Mouse (Mus musculus) ES-Bruce4 (cell line): ENCODE results near the gene Pdzd9. TPM values are rescaled to one million over a fixed set of nuclear protein-coding genes. Genes with fewer than 3 reads are reported as not detected.

ENCODE experiments used
- H3K27ac ChIP-seq: 2 replicates; pipeline ENCODE4 v1.5.1; 2012; ENCODE audit warnings: low read length, inconsistent platforms; ENCODE audit not compliant: insufficient read depth
- H3K27me3 ChIP-seq: 2 replicates; pipeline ENCODE4 v1.6.1; 2012; ENCODE audit warnings: mild to moderate bottlenecking, low read length, inconsistent platforms; ENCODE audit not compliant: control insufficient read depth, poor library complexity, insufficient read depth, severe bottlenecking
- H3K36me3 ChIP-seq: 2 replicates; pipeline ENCODE4 v1.6.1; 2012; ENCODE audit warnings: inconsistent platforms, mild to moderate bottlenecking, low read length, moderate library complexity; ENCODE audit not compliant: control insufficient read depth, poor library complexity, insufficient read depth, severe bottlenecking
- H3K4me1 ChIP-seq: one replicate; pipeline ENCODE4 v1.8.1; 2011; ENCODE audit warnings: low read length; ENCODE audit not compliant: control insufficient read depth, insufficient read depth
- H3K4me3 ChIP-seq: 2 replicates; pipeline ENCODE4 v1.5.1; 2011; ENCODE audit warnings: low read depth, mild to moderate bottlenecking, low read length
- H3K9ac ChIP-seq: 2 replicates; pipeline ENCODE4 v1.6.1; 2012; ENCODE audit warnings: low read depth, mild to moderate bottlenecking, inconsistent platforms; ENCODE audit not compliant: poor library complexity, severe bottlenecking
- H3K9me3 ChIP-seq: replicated peaks from 2 replicates; pipeline ENCODE4 v1.6.1; 2012; ENCODE audit warnings: mild to moderate bottlenecking, low read length, inconsistent platforms; ENCODE audit not compliant: control insufficient read depth, poor library complexity, insufficient read depth, severe bottlenecking
- CTCF ChIP-seq: IDR thresholded peaks from one replicate; pipeline ENCODE4 v1.8.1; 2011; ENCODE audit warnings: low read depth, low read length
- EP300 ChIP-seq: IDR thresholded peaks from 2 replicates; pipeline ENCODE4 v1.6.1; 2011; ENCODE audit warnings: low read depth, low read length; ENCODE audit not compliant: insufficient read depth
- POLR2A ChIP-seq: IDR thresholded peaks from one replicate; pipeline ENCODE4 v1.8.1; 2011; ENCODE audit warnings: low read length; ENCODE audit not compliant: insufficient read depth
- polyA plus RNA-seq: library from polyadenylated mRNA; stranded (reverse); fragments of >200 nt; gene quantifications from 2 replicates; pipeline ENCODE4 v1.2.4, GENCODE M21; 2011; ENCODE audit warnings: low read depth; ENCODE audit not compliant: missing spikeins, insufficient read depth, insufficient read length

Pdzd9 gene
- polyA plus RNA-seq, 1 experiment: not detected

DNA sequence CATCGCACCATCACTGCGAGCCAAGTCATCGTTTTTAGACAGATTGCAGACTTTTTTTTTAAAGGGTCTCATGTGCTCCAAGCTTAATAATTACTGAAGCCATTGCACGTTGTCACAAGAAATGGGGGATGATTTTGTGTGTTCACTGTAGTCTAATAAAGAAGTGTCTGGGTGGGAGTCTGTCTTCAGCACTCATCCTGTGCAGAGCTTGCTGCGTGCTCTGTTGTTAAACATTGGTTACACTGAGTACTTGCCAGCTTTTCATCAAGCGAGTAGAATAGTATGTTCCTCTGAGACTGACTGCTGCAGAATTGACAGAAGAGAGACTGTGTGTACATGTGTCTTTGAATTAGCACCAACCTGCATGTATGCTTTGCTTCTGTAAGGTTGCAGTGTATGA is 15.1 kb upstream of the Pdzd9 start:
- TF ChIP-seq EP300 (no peak), POLR2A (no peak), CTCF (no peak)
- H3K27me3 ChIP-seq: no peaks in the 10 kb centered on the region

DNA sequence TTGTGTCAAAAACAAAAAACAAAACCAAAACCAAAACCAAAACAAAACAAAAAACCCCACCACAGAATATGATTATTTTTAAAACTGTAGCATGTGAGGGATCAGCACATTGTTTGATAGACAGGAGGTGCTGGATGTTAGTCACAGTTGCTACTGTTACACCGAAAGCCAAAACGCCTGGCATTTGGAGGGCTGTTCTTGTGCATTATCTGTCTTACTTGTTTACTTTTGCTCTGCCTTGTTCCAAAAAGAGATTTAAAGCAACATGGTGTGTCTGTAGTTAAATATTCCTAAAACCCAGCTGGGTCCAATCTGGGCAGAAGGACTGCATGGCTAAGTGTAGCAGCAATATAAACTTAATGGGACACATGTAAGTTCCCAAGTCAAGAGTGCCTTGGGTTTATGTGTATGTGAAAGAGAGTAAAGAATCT is 14.6 kb upstream of the Pdzd9 start:
- TF ChIP-seq CTCF: no peak
- TF ChIP-seq POLR2A: no peak
- TF ChIP-seq EP300: no peak
- H3K27ac ChIP-seq: no peak overlapping the region
- H3K9ac ChIP-seq: no peak overlapping the region
- no peaks in the 10 kb centered on the region for H3K27me3 ChIP-seq
- H3K4me3 ChIP-seq: no peak overlapping the region
- H3K4me1 ChIP-seq: no peaks in the 10 kb centered on the region
- no peaks in the 10 kb centered on the region for H3K9me3 ChIP-seq
- H3K36me3 ChIP-seq: no peaks in the 10 kb centered on the region; the same call in 1 of the 2 replicates

More for the DNA sequence above, 15.1 kb upstream of the Pdzd9 start:
- Histone ChIP-seq H3K4me3 (no peak overlapping the region), H3K27ac (no peak overlapping the region), H3K36me3 (no peaks in the 10 kb centered on the region; the same call in 1 of the 2 replicates), H3K9me3 (no peaks in the 10 kb centered on the region), H3K9ac (no peak overlapping the region), H3K4me1 (no peaks in the 10 kb centered on the region)

DNA sequence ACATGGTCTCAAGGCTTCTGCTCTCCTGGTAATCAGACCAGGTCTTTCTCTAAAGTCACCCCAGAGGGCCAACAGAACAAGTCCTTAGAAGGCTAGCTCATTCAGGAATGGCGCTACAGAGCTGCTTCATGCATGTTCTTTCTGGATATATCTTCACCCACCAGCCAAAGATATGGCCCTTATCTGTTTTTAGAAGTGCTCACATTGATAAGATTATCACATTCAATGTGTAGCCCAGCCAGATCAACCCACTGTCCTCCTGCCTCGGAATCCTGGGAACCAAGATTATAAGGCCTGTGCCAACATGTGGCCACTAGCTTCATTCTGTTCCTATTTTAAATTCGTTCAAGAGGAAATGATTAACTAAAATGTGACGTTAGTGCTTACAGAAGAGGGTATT is 11.9 kb upstream of the Pdzd9 start:
- TF ChIP-seq EP300 (no peak), POLR2A (no peak), CTCF (no peak)
- Histone ChIP-seq H3K9me3 (no peaks in the 10 kb centered on the region), H3K27me3 (no peaks in the 10 kb centered on the region), H3K4me3 (no peak overlapping the region), H3K27ac (no peak overlapping the region), H3K36me3 (no peaks in the 10 kb centered on the region), H3K9ac (no peak overlapping the region), H3K4me1 (no peaks in the 10 kb centered on the region)

DNA sequence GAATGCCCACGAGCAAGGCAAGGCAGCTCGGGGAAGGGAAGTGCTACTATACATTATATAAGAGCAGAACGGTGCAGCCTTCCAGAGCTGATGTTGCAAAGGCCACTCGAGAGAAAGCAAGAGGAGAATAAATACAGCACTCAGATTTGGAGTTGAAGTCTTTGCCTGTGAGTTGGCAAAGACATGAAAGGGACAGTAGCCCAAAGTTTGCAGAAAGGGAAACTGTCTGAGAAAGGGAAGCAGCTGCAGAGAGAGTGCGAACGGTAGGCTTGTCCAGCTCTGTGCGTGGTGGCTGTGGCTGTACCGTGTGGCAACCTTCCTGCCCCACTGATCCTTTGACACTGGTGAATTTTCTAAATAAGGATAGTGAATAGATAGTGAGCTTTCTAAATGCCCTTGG is 8.9 kb upstream of the Pdzd9 start:
- Histone ChIP-seq H3K27me3 (no peaks in the 10 kb centered on the region), H3K27ac (no peak overlapping the region), H3K9ac (peak overlapping the region; percentile 6; the same call in 1 of the 2 replicates), H3K9me3 (no peaks in the 10 kb centered on the region), H3K36me3 (no peaks in the 10 kb centered on the region), H3K4me3 (no peak overlapping the region), H3K4me1 (no peaks in the 10 kb centered on the region)
- TF ChIP-seq CTCF (no peak), POLR2A (no peak)

DNA sequence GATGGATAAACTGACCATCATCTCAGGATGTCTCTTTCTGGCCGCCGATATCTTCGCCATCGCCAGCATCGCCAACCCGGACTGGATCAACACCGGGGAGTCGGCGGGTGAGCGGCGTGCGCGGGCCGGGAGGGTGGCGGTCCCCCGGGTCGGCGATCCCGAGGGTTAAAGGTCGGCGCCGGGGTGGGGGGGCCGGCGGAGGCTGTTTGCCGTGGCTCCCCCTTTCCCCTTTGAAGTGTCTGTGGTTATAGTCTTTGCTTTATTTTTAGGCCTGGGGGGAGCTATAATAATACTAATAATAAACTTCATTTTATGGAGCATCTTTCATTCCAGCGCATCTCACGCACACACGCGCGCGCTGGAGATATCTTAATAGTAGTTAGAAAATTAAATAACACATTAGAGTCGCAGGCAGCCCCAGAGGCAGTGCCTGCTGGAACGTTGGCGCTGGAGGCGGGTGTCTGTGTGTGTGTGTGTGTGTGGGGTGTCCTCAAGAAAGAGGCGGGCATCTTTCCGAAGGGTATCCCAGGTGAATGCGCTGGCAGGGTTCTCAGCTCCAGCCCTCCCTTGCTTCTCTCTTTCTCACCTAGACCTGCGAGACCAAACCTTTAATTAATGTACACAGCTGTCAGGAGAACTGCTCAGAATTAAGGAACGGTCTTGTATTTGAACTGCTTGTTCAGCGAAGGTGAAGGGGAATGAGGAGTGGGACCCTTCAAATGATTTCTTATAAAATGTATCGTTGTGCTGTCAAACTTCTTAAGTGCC is 7.8 kb upstream of the Pdzd9 start:
- H3K27me3 ChIP-seq: no peaks in the 10 kb centered on the region
- no peak overlapping the region for H3K27ac ChIP-seq
- no peaks in the 10 kb centered on the region for H3K4me1 ChIP-seq
- peak overlapping the region; percentile 80 for H3K4me3 ChIP-seq
- TF ChIP-seq CTCF (no peak), POLR2A (no peak), EP300 (no peak)
- H3K9me3 ChIP-seq: no peaks in the 10 kb centered on the region
- H3K36me3 ChIP-seq: no peaks in the 10 kb centered on the region
- H3K9ac ChIP-seq: peak overlapping the region; percentile 91

DNA sequence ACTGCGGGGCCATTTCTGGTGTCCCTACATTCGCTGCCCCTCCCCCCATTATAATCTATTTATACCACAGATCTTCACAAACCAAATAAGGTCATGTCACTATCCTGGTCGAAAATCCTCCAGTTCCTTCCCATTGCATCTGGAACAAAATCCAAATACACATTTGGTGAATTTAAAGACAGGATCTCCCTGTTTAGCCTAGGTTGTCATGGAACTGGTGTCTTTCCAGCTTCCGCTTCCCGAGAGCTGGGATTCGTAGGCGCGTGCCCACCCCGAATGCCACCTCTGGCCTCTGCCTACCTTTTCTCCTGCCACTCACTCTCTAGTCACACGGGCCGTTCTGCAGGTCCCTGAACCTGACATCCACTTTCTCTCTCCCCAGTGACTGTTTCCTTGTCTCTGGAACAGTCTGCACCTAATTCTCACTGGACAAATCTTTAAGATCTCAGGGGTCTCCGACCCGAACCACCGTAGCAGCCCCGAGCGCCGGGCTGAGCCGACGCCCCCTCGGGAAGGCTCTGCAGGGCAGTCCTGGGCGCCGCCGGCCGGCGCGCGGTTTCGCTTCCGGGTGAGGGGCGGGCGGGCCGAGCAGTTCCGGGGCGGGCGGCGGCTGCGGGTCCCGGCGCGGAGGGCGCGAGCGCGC is 7.0 kb upstream of the Pdzd9 start, which contains the start of gene Mosmo:
TSS of gene Mosmo (plus strand) at position 618 of the 643 bp plus-strand sequence.
- TF ChIP-seq POLR2A (no peak), CTCF (no peak), EP300 (no peak)
- no peaks in the 10 kb centered on the region for H3K4me1 ChIP-seq
- no peaks in the 10 kb centered on the region for H3K27me3 ChIP-seq
- H3K27ac ChIP-seq: no peak within 1 kb of the TSS
- H3K4me3 ChIP-seq: peak within 1 kb of the TSS; percentile 87
- H3K36me3 ChIP-seq: no peaks in the 10 kb centered on the region
- H3K9me3 ChIP-seq: no peaks in the 10 kb centered on the region
- peak within 1 kb of the TSS; percentile 91 for H3K9ac ChIP-seq
